Mouse (Mus musculus) adrenal gland, postnatal 10 days (tissue): ENCODE measurements around the gene Ubb. TPM values are rescaled to one million over a fixed set of nuclear protein-coding genes. Genes with fewer than 3 reads are reported as not detected.

Source experiments
- DNase-seq: peaks from one replicate; pipeline ENCODE4 v3.0.0; 2021; ENCODE audit warnings: mixed read lengths
- total RNA-seq, 2 experiments: library from RNA; stranded (reverse); gene quantifications; 2 replicates each; pipeline ENCODE4 v1.2.3; 2021

Gene Ubb
- total RNA-seq, 2 experiments from 2014 or later: 1,093 to 1,186 TPM

DNA sequence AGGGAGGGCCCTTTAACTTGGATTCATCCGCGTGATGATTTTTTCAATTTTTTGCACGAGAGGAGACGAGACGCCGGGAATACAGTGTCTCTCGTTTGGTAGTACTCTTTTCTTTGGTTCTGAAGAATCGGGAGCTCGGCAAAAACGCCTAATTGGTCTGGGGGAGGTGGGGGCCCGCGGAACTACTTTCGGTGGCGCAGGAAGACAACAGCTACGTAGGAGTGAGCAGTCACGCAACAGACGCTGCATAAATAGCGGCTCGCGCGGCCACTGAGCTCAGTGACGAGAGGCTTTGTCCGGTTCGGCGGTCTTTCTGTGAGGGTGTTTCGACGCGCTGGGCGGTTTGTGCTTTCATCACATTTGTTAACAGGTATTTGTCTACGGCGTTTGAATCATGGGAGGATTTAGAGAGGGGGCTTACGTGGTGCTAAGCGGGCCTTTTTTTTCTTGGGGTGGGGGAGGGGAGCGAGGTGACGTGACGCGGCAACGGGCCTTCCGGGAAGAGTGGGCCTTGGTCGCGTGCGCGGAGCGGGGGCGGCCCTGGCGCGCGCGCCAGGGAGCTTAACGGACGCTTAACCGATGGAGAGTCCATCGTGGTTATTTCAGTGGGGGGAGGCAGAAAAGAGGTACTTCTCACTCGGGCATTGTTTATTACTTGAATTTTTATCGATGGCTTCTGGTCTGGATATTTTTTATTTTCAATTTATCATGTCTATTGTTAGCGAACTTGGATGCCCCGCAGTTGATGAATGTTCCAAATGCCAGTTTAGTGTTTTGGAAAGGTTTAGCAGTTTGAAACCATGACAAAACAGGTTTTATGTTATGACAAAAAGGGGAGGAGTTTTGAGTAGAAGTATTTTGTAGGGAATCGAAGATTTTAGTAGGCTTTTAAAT, 502 bp downstream of the Ubb start:
- peak; percentile 94 for DNase-seq

DNA sequence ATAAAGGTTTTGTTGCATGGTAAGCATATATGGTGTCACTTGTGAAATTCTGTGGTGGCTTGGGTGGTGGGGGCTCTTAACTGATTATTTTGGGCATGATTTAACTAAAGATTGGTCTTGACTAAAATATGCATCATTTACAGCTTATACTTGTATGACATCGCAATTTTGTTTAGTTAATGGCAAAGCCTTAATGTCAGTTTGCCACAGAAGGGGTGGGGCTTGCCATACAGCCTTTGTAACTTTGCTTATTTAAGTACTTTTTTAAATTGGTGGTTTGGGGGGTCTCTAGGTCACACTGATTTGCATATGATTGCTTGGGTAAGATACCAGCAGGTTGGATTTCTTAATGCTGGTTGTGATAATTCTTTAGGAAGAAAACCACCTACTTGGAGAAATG, 2.2 kb downstream of the Ubb start:
- no peak for DNase-seq

GRCm38 (mm10) chr11:62553633-62554032, 2.7 kb downstream of the Ubb start:
- no peak for DNase-seq

- DNase-seq: no peak
Observed at GRCm38 (mm10) chr11:62554163-62554855, 3.3 kb downstream of the Ubb start.

DNA sequence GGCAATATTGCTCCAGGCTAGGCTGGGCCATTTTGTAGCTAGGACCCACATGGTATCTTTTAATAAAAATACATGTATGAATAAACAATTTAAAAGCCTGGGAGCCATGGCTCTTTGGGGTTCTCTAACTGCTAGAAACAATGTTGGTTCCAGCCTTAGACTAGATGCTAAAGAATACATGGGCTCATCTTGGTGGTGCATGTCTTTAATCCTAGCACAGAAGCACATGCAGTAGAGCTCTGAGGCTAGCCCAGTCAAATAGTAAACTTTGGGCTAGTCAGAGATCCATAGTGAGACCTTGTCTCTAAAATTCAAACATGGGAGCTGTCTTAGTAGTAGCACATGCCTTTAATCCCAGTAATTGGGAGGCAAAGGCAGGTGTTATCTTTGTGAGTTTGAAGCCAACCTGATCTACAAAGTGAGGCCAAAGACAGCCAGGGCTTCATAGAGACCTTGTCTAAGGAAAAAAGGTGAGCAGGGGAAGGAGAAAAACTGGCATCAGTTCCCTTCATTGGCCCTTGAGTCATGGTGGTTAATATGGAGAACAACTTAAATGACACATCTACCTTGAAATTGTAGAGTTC, 4.1 kb downstream of the Ubb start:
- DNase-seq: no peak

DNA sequence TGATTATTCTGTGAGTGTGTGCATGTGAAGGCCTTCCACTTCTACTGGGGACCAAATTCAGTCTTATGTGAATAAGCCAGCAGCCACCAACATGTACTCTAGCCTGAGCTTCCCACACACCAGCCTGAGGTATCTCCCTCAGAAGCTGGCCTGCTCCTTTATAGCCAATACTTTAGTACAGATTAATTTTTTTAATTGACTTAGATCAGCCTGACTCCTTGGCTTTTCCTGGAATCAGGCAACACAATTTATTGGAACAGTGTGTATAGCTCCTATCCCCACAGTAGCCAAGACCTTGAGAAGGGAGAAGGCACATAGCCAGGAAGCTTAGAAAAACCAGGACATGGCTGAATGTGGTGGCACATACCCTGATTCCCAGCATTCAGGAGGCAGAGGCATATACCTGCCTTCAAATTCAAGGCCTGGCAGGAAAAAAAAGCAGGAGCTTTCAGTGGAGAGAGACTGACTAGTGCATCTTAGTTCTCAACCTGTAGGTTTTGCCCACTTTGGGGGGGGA, 5.0 kb downstream of the Ubb start:
- peak; percentile 35 for DNase-seq

GRCm38 (mm10) chr11:62557205-62557604, 6.2 kb downstream of the Ubb start:
- DNase-seq: no peak

DNA sequence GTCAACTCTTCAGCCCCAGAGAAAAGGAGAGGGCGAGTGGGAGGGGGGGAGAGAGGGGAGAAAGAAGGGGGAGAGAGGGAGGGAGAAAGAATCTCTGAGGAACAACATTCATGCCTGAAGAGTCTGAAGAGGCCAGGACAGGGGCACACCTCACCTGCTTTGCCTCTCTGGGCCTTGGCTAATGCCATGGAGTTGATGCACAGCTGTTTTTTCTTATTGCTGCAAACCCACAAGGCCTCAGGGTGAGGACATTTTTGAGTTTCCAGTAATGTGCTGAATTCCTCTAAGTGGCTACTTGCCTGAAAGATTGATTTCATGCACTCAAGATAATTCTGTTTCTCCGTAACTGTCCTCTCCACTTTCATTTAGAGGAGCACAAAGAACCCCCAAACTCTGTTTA, 7.2 kb downstream of the Ubb start:
- no peak for DNase-seq

GRCm38 (mm10) chr11:62558961-62559646, 8.1 kb downstream of the Ubb start:
- DNase-seq: peak; percentile 76

DNA sequence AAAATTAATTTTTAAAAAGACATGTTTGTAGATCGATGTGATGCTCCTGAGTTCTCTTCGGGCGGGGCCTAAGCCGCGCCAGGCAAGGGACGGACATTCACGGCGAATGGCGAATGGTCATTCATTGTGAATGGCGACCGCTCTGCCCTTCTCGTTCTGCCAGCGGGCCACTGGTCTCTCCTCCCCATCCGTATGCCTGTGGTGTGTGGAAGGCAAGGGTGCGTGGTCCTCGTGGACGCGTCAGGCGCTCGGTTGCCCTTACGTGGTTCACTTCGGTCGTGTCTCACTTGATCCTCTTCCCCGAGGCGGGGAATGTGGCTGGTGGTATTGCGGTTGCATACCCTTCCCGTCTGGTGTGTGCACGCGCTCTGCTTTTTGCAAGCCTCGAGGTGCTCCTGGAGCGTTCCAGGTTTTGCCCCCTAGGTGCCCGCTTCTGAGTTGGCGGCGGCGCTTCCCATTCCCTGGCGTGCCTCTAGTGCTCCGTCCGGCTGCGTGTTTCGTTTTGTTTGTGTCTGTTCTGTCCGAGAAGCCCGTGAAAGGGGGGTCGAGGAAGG, 9.6 kb downstream of the Ubb start:
- DNase-seq: no peak

DNA sequence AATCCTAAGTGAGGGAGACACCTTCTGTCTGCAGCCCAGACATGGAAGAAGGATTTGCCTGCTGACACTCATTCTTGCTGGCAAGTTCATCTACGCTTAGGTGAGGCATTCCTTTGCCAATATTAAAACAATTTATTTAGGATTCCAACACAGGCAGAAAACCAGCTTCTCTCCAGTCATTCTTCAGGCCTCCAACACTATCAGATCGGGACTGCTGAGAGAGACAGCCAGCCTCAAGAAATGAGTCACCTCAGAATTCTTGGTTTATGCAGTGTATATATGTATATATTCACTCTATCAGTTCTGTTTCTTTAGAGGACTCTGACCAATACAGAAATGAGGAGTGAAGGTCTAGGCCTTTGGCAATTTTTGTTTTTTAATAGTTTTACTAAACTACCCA, 12.6 kb downstream of the Ubb start:
- no peak for DNase-seq

DNA sequence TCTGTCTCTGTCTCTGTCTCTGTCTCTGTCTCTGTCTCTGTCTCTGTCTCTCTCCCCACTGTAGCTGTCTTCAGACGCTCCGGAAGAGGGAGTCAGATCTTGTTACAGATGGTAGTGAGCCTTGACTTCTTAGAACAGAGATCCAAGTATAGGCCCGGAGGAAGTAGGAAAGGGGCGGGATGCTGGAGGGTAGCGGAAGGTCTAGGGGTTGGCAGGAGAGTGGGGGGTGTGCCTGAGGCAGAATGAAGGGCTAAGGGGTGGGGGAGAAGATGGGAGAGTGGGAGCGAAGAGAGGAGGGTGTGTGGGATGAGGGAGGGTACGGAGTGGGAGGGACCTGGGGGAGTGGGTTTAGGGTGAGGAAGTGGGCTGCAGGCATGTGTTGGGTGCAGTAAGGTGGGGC, 14.8 kb downstream of the Ubb start:
- no peak for DNase-seq

DNA sequence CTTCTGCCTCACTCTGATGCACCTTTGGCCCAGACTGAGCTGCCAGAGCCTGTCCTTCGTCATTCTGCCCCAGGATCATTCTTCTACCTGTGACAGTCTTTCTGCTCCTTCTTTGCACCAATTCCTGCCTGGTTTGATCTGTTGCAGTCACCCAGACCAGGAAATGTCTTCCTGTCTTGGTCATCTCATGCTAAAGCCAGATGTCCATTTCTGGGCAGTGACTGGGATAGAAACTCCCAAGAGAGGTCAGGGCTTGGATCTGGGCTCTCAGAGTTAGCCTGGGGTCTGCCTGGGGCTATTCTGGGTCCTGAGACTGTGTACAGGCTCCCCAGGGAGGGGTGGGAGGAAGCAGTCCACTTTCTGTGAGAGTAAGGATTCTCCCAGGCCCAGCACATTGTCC, 15.2 kb downstream of the Ubb start:
- DNase-seq: no peak

DNA sequence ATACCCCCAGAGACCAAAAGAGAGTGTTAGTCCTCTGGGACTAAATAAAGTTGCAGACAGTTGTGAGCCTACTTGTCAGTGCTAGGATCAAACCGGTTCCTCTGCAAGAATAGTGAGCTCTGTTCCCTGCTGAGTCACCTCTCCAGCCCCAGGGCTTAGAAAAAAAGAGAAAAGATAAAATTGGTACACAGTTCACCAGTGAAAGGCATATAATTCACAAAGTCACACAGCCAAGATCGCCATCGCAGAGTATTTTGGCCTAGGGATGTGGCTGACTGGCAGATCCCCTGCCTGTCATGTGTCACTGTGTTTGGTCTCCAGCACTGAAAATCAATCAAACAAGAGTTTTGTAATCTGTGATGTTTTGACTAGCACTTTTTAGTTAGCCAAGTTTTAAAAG, 17.3 kb downstream of the Ubb start:
- no peak for DNase-seq

- DNase-seq: no peak
Observed at GRCm38 (mm10) chr11:62573959-62574702, 23.2 kb downstream of the Ubb start, which contains the start of gene Trpv2. Gene Trpv2 (plus strand): TSS chr11:62574486.

DNA sequence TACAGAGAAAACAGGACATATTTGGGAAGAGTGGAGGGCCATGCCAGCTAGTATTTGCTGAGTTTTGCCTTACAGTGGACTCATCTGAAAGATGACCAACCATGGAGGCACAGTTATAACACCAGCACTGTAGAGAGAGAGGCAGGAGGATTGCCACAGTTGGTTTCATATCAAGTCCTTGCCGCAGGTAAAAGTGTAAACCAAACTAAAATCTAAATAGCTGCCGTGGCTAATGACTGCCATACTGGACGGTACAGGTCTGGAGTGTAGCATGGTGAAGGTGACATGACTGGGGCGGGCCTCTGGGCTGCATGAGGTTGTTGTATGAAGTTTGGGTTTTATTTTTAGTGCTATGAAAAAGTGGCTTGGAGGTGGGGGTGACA, 23.7 kb downstream of the Ubb start:
- DNase-seq: no peak

- peak; percentile 91 for DNase-seq
Observed at GRCm38 (mm10) chr11:62575297-62575658, 24.3 kb downstream of the Ubb start.

- peak; percentile 38 for DNase-seq
Observed at GRCm38 (mm10) chr11:62575659-62576438, 24.9 kb downstream of the Ubb start.

DNA sequence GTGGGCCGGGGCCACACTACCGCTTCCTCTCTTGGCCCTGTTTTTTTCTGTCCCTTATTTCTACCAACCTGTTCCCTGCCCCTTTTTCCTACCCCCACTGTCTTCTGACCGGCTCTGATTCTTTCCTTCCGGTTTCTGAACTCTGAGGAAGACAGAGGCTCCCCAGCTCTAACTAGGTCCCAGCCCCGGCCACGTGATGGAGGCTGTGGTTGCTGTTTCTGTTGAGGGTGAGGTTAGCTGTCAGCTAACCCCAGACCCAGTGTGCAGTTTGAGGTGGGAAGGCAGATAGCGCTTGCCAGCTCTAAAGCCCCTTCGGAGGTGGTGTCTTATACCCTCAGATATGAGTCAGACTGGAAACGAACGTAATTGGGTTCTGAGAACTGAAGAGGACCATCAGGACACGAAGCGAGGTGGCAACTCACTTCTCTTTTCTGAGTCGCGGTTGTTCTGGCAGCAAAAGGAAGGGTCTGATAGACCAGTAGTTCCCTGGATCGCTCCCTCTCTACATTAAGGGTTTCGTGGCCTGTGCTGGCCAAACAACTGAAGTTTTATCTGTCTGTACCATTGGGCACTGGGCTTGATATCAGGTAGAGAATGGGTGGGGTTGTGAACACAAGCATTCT, 25.7 kb downstream of the Ubb start:
- no peak for DNase-seq

- DNase-seq: no peak
Observed at GRCm38 (mm10) chr11:62583031-62583430, 32.1 kb downstream of the Ubb start.
